Mouse (Mus musculus) midbrain, embryonic 10.5 days (tissue): ENCODE results near the gene Atp5j. TPM values are rescaled to one million over a fixed set of nuclear protein-coding genes. Genes with fewer than 3 reads are reported as not detected.

ENCODE experiments used
- DNase-seq: peaks from one replicate; pipeline ENCODE4 v3.0.0-alpha.2; 2017; ENCODE audit warnings: low spot score
- H3K27ac ChIP-seq: fragments of 300-500 bp; sonication (generic); replicated peaks from 2 replicates; pipeline ENCODE4 v1.5.1; 2016; ENCODE audit warnings: mild to moderate bottlenecking
- H3K27me3 ChIP-seq: fragments of 300-500 bp; sonication (generic); 2 replicates; pipeline ENCODE4 v1.6.1; 2016; ENCODE audit warnings: low read depth, mild to moderate bottlenecking; ENCODE audit not compliant: poor library complexity, severe bottlenecking
- H3K36me3 ChIP-seq: fragments of 300-500 bp; sonication (generic); 2 replicates; pipeline ENCODE4 v1.6.1; 2016; ENCODE audit warnings: mild to moderate bottlenecking, moderate library complexity
- H3K4me1 ChIP-seq: fragments of 300-500 bp; sonication (generic); 2 replicates; pipeline ENCODE4 v1.6.1; 2016
- H3K4me3 ChIP-seq: fragments of 300-500 bp; sonication (generic); 2 replicates; pipeline ENCODE4 v1.5.1; 2016; ENCODE audit warnings: mild to moderate bottlenecking, moderate library complexity
- H3K9me3 ChIP-seq: fragments of 300-500 bp; sonication (generic); replicated peaks from 2 replicates; pipeline ENCODE4 v1.6.1; 2016; ENCODE audit warnings: mild to moderate bottlenecking
- WGBS: fragments of 180-500 bp; shearing (Covaris S2); methylation state at CpG from one replicate; pipeline ENCODE4 v1.1.7; 2016; 5-methylcytosine and 5-hydroxymethylcytosine counted together
- polyA plus RNA-seq: library from polyadenylated mRNA; unstranded; fragments of >200 nt; fragmentation: Nextera tagmentation; extraction: Ambion mirVana; gene quantifications from 2 replicates; pipeline ENCODE4 v1.2.1, GENCODE M21; 2016

Atp5j gene
- polyA plus RNA-seq = 818 and 827 TPM in 2 replicates

GRCm38 (mm10) chr16:84835441-84835822 lies at the start of gene Atp5j:
Gene Atp5j, minus strand, starts transcription at chr16:84835625.
- H3K4me3 ChIP-seq = peak within 1 kb of the TSS; percentile 94
- H3K27me3 ChIP-seq = no peaks in the 10 kb centered on the region
- H3K36me3 ChIP-seq = peaks cover 52% of the 10 kb centered on the region
- peak within 1 kb of the TSS; percentile 99 for H3K27ac ChIP-seq
- H3K4me1 ChIP-seq = peaks cover 26% of the 10 kb centered on the region
- WGBS = under 1% methylated on average over 57 of the region's 57 CpGs
- peak; percentile 81 for DNase-seq
- no peaks in the 10 kb centered on the region for H3K9me3 ChIP-seq

GRCm38 (mm10) chr16:84884572-84884971 lies 49.1 kb upstream of the Atp5j start:
- no peak for DNase-seq
- Histone ChIP-seq H3K4me3 (no peak overlapping the region), H3K9me3 (no peaks in the 10 kb centered on the region), H3K36me3 (no peaks in the 10 kb centered on the region), H3K4me1 (no peaks in the 10 kb centered on the region), H3K27me3 (no peaks in the 10 kb centered on the region), H3K27ac (no peak overlapping the region)
- WGBS = 85% methylated on average over 8 of the region's 8 CpGs

DNA sequence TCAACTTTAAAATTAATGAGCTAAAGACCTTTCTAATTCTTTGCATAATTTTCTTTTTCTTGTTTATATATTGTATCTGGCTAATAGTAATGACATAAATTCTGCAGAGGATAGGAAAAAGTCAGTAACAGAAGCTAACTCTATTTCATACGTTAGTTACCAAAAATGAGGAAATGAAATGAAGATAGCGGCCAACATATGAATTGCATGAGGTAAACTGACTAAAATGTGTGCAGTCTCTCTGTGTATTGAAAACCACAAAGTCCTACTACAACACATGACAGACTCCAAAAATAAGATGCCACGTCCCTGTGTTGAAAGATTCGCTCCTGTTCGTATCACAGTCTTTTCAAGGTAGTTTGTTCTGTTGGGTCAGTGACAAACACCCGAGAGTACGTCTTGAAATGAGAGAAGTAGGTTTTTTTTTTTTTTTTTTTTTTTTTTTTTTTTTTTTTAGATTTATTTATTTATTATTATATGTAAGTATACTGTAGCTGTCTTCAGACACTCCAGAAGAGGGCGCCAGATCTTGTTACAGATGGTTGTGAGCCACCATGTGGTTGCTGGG lies 46.4 kb upstream of the Atp5j start:
- Histone ChIP-seq H3K36me3 (no peaks in the 10 kb centered on the region), H3K27ac (no peak overlapping the region), H3K27me3 (no peaks in the 10 kb centered on the region), H3K9me3 (no peaks in the 10 kb centered on the region), H3K4me1 (no peaks in the 10 kb centered on the region), H3K4me3 (no peak overlapping the region)
- 92% methylated on average over 8 of the region's 8 CpGs for WGBS
- DNase-seq = no peak

GRCm38 (mm10) chr16:84881168-84881567 lies 45.7 kb upstream of the Atp5j start:
- no peak for DNase-seq

DNA sequence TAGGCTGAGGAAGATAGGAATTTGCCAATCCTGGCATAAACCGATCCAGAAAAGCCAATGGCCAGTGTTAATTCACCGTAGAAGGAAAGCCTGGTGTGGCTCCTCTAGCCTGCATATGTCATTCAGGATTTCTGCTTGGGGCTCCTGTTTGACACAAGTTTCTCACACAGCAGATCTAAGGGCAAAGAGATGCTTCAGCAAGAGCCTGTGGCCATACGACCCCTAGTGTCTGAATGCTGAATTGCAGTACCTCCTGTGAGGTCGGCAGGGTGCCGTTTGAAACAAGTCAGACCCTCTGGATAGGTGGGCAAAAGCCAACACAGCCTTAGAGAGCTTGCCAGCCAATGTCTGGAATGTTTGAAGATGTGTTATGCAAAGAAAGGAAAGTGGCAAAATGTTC lies 43.7 kb upstream of the Atp5j start:
- H3K27ac ChIP-seq = no peak overlapping the region
- no peaks in the 10 kb centered on the region for H3K9me3 ChIP-seq
- 24% methylated on average over 5 of the region's 5 CpGs for WGBS
- H3K4me1 ChIP-seq = no peaks in the 10 kb centered on the region
- H3K36me3 ChIP-seq = no peaks in the 10 kb centered on the region
- DNase-seq = peak; percentile 71
- no peaks in the 10 kb centered on the region for H3K27me3 ChIP-seq
- H3K4me3 ChIP-seq = no peak overlapping the region

More at GRCm38 (mm10) chr16:84881168-84881567, 45.7 kb upstream of the Atp5j start:
- 93% methylated on average over 9 of the region's 9 CpGs for WGBS
- H3K27me3 ChIP-seq = no peaks in the 10 kb centered on the region
- no peak overlapping the region for H3K27ac ChIP-seq
- H3K36me3 ChIP-seq = no peaks in the 10 kb centered on the region
- H3K4me1 ChIP-seq = no peaks in the 10 kb centered on the region
- H3K9me3 ChIP-seq = no peaks in the 10 kb centered on the region
- H3K4me3 ChIP-seq = no peak overlapping the region

GRCm38 (mm10) chr16:84876082-84876481 lies 40.7 kb upstream of the Atp5j start:
- no peaks in the 10 kb centered on the region for H3K9me3 ChIP-seq
- WGBS = 79% methylated on average over 8 of the region's 8 CpGs
- DNase-seq = no peak
- H3K4me3 ChIP-seq = no peak overlapping the region
- H3K36me3 ChIP-seq = no peaks in the 10 kb centered on the region
- no peak overlapping the region for H3K27ac ChIP-seq
- no peaks in the 10 kb centered on the region for H3K4me1 ChIP-seq
- no peaks in the 10 kb centered on the region for H3K27me3 ChIP-seq

DNA sequence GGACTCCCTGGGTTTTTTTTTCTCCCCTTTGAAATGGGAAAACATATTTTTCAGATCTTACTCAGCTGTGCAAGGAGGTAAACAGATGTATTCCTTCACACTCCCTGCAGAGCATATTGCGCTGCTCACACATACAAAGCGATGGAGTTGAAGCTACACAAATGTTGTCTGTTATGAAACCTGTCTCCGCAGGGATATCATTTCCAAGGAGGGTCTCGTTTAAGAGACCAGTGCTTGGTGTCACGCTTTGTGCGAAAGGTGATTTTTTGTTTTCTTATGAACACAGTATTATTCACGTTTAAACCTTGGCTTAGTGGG lies 40.3 kb upstream of the Atp5j start:
- 90% methylated on average over 7 of the region's 7 CpGs for WGBS
- Histone ChIP-seq H3K4me3 (no peak overlapping the region), H3K27ac (no peak overlapping the region), H3K27me3 (no peaks in the 10 kb centered on the region), H3K36me3 (no peaks in the 10 kb centered on the region), H3K4me1 (no peaks in the 10 kb centered on the region), H3K9me3 (no peaks in the 10 kb centered on the region)
- no peak for DNase-seq

- 83% methylated on average over 24 of the region's 24 CpGs for WGBS
- Histone ChIP-seq H3K4me1 (no peaks in the 10 kb centered on the region), H3K4me3 (no peak overlapping the region), H3K27me3 (no peaks in the 10 kb centered on the region), H3K27ac (no peak overlapping the region), H3K9me3 (no peaks in the 10 kb centered on the region), H3K36me3 (no peaks in the 10 kb centered on the region)
- DNase-seq = no peak
These were observed 39.7 kb upstream of the Atp5j start for GRCm38 (mm10) chr16:84875012-84875717.

DNA sequence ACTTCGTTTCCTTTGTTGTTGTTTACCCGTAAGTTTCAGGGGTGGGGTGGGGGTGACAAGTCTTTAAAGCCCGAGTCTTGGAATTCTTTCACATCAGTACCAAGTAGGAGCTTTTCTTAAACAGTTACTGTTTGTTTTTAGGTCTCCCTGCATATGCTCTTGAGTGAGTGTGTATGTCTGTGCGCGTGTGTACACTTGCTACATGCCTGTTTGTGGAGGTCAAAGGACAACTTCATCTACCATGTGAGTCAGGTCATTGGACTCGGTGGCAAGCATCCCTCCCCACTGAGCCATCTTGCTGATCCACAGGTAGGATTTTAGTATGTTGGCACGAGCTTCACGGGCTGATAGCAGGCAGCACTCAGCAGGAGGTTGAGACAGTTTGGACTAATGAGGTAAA lies 38.4 kb upstream of the Atp5j start:
- H3K27ac ChIP-seq = no peak overlapping the region

GRCm38 (mm10) chr16:84864656-84865055 lies 29.2 kb upstream of the Atp5j start:
- Histone ChIP-seq H3K36me3 (peaks cover 55% of the 10 kb centered on the region), H3K4me3 (no peak overlapping the region), H3K27ac (no peak overlapping the region), H3K9me3 (no peaks in the 10 kb centered on the region), H3K4me1 (no peaks in the 10 kb centered on the region), H3K27me3 (no peaks in the 10 kb centered on the region)
- WGBS = 93% methylated on average over 8 of the region's 8 CpGs
- no peak for DNase-seq

More for the DNA sequence above, 38.4 kb upstream of the Atp5j start:
- no peak overlapping the region for H3K4me3 ChIP-seq
- no peak for DNase-seq
- 84% methylated on average over 8 of the region's 8 CpGs for WGBS
- H3K27me3 ChIP-seq = no peaks in the 10 kb centered on the region
- no peaks in the 10 kb centered on the region for H3K36me3 ChIP-seq
- no peaks in the 10 kb centered on the region for H3K4me1 ChIP-seq
- H3K9me3 ChIP-seq = no peaks in the 10 kb centered on the region

DNA sequence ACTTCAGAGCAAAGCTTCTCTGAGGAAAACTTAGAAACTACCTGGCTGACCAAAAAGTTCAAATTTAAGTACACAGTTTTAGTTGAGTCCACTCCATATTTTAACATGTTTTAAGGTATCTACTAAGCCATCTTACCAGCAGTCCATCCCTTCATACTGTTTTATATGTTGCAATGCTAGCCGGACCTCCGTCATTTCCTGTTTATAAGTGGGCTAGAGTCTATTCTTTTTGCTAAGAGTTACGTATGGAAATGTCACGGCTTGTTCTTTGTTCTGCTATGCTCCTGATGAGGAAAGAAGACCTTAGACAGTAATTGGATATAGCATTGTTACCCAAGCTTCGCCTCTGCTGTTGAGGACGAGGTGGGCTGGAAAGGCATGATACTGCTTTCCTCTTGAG lies 18.1 kb upstream of the Atp5j start:
- Histone ChIP-seq H3K27ac (no peak overlapping the region), H3K9me3 (no peaks in the 10 kb centered on the region), H3K36me3 (peaks cover 99% of the 10 kb centered on the region), H3K27me3 (no peaks in the 10 kb centered on the region), H3K4me1 (no peaks in the 10 kb centered on the region), H3K4me3 (no peak overlapping the region)
- DNase-seq = no peak
- 96% methylated on average over 6 of the region's 6 CpGs for WGBS

DNA sequence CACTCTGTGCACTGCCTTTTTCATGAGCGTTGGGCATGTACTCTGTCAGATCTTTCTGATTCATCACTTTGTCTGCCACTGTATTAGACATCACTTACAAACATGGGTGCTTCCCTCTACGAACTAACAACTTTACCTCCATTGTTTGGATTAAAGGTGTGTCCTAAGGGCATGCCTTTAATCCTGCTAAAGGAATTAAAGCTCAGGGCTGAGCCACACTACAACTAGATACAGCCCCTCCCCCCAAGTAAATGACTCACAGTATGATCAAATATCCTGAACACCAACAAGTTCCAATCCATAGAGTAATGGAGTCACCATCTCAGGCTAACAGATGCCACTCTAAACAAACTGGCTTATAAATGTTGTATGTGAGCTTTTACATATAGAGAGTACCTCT lies 3.2 kb upstream of the Atp5j start:
- H3K9me3 ChIP-seq = no peaks in the 10 kb centered on the region
- WGBS = 82% methylated on average over 2 of the region's 2 CpGs

DNA sequence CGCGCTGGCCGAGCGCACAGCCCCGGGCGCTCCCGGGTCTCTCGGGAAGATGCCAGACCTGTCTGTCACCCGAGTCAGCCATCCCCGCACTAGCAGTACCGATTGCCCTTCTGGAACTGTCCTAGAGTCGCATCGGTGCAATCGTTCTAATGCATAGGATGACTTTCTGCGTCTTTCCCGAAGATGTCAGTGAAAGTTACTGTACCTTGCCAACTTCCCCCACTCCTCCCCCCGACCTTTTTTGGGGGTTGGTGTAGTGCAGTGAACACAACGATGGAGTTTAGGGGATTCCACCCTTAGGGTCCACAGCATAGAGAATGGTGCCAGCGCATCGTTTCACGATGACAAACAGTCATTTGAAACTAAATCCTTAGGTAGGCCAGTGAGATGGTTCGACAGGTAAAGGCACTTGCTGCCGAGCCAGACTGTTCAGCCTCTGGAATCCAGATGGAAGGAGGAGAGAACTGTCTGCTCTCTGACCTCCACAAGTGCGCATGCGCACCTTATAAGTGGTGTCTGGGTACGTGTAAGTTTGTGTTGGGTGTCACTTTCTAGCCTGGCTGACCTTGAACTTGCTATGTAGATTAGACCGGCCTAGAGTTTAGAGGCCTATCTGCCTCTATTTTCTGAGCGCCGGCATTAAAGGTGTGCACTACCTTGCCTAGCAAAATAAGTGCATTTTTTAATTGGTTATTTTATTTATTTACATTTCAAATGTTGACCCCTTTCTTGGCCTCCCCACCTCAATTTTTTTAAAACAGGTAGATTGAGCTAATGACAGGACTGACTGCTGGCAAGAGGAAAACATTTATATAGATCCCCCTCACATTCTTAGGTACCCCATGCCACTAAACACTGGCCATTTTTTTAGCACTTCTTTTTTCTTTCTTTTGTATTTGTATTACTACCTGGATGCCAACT lies 658 bp upstream of the Atp5j start:
- peak; percentile 50 for DNase-seq
- peak overlapping the region; percentile 94 for H3K4me3 ChIP-seq
- no peaks in the 10 kb centered on the region for H3K9me3 ChIP-seq
- peak overlapping the region; percentile 99 for H3K27ac ChIP-seq
- no peaks in the 10 kb centered on the region for H3K27me3 ChIP-seq
- H3K4me1 ChIP-seq = peaks cover 26% of the 10 kb centered on the region
- 10% methylated on average over 29 of the region's 29 CpGs for WGBS
- peaks cover 52% of the 10 kb centered on the region for H3K36me3 ChIP-seq

More for the DNA sequence above, 3.2 kb upstream of the Atp5j start:
- Histone ChIP-seq H3K4me1 (peaks cover 23% of the 10 kb centered on the region), H3K27me3 (no peaks in the 10 kb centered on the region), H3K27ac (no peak overlapping the region), H3K36me3 (peaks cover 53% of the 10 kb centered on the region), H3K4me3 (no peak overlapping the region)
- DNase-seq = no peak
